Mouse (Mus musculus): ENCODE results near the gene Atp5s. TPM values are rescaled to one million over a fixed set of nuclear protein-coding genes. Genes with fewer than 3 reads are reported as not detected.

Atp5s gene
- polyA plus RNA-seq, 1 experiment from 2014 or later, result 20.6 TPM

DNA sequence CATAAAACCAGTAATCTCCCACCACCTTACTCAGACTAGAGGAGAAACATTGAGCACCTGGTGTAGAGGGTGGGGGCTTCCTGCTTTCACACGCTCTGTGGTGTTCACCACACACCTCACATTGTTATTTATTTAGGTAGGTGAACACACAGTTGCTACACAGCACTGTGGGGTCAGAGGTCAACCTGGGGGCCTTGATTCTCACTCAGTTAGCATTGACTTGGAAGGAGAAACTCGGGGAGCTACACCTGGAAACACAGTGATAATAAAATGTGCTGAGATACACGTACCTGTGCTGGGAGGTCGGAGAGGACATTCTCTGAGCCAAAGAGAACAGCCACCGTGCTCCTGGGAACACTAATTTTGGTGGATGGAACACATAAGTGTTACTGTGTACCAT lies 63.6 kb downstream of the Atp5s start:
- DNase-seq (ENCODE audit: low spot score) (no peak), ATAC-seq (ENCODE audit: low FRiP score, low TSS enrichment) (no peak)
- H3K4me1 ChIP-seq (replicated peaks; ENCODE audit: control insufficient read depth, insufficient read depth), result no peaks in the 10 kb centered on the region
- no peak overlapping the region for H3K4me3 ChIP-seq (ENCODE audit: low read depth, low read length)
- no peaks in the 10 kb centered on the region for H3K36me3 ChIP-seq (ENCODE audit: control insufficient read depth, insufficient read depth, low read length)
- no peak overlapping the region for H3K9ac ChIP-seq (ENCODE audit: low read length)
- no peaks in the 10 kb centered on the region for H3K27me3 ChIP-seq (ENCODE audit: control insufficient read depth, insufficient read depth, low read length)
- TF ChIP-seq CTCF (IDR thresholded peaks at IDR 0.05; ENCODE audit: low read depth) (no peak), EP300 (optimal IDR thresholded peaks at IDR 0.05) (no peak)
- H3K4me2 ChIP-seq (replicated peaks; ENCODE audit: low read depth), result no peak overlapping the region
- WGBS, result 76% methylated on average over 5 of the region's 5 CpGs
- H3K9me3 ChIP-seq (ENCODE audit: control insufficient read depth, low read length), result no peaks in the 10 kb centered on the region
- no peak overlapping the region for H3K27ac ChIP-seq (replicated peaks)

- no peak overlapping the region for H3K27ac ChIP-seq (replicated peaks)
- peak overlapping the region; percentile 96 for H3K4me2 ChIP-seq (replicated peaks; ENCODE audit: low read depth)
- H3K36me3 ChIP-seq (ENCODE audit: control insufficient read depth, insufficient read depth, low read length), result no peaks in the 10 kb centered on the region
- H3K9me3 ChIP-seq (ENCODE audit: control insufficient read depth, low read length), result no peaks in the 10 kb centered on the region
- TF ChIP-seq CTCF (IDR thresholded peaks at IDR 0.05; ENCODE audit: low read depth), result no peak
- TF ChIP-seq EP300 (optimal IDR thresholded peaks at IDR 0.05), result no peak
- WGBS, result 41% methylated on average over 27 of the region's 27 CpGs
- H3K27me3 ChIP-seq (ENCODE audit: control insufficient read depth, insufficient read depth, low read length), result no peaks in the 10 kb centered on the region
- ATAC-seq (ENCODE audit: low FRiP score, low TSS enrichment) (peak; percentile 59), DNase-seq (ENCODE audit: low spot score) (no peak)
- peak overlapping the region; percentile 55 for H3K4me3 ChIP-seq (ENCODE audit: low read depth, low read length)
- H3K4me1 ChIP-seq (replicated peaks; ENCODE audit: control insufficient read depth, insufficient read depth), result no peaks in the 10 kb centered on the region
- peak overlapping the region; percentile 52 for H3K9ac ChIP-seq (ENCODE audit: low read length)
Measured at GRCm38 (mm10) chr12:69789766-69790529, 65.2 kb downstream of the Atp5s start.

- H3K9ac ChIP-seq (ENCODE audit: low read length), result peak within 1 kb of the TSS; percentile 52
- no peaks in the 10 kb centered on the region for H3K9me3 ChIP-seq (ENCODE audit: control insufficient read depth, low read length)
- peak within 1 kb of the TSS; percentile 96 for H3K4me2 ChIP-seq (replicated peaks; ENCODE audit: low read depth)
- TF ChIP-seq EP300 (optimal IDR thresholded peaks at IDR 0.05), result no peak
- TF ChIP-seq CTCF (IDR thresholded peaks at IDR 0.05; ENCODE audit: low read depth), result no peak
- H3K27me3 ChIP-seq (ENCODE audit: control insufficient read depth, insufficient read depth, low read length), result no peaks in the 10 kb centered on the region
- ATAC-seq (ENCODE audit: low FRiP score, low TSS enrichment), result peak; percentile 91
- H3K36me3 ChIP-seq (ENCODE audit: control insufficient read depth, insufficient read depth, low read length), result no peaks in the 10 kb centered on the region
- H3K27ac ChIP-seq (replicated peaks), result no peak within 1 kb of the TSS
- 1% methylated on average over 45 of the region's 45 CpGs for WGBS
- H3K4me1 ChIP-seq (replicated peaks; ENCODE audit: control insufficient read depth, insufficient read depth), result no peaks in the 10 kb centered on the region
- DNase-seq (ENCODE audit: low spot score), result peak; percentile 69
- peak within 1 kb of the TSS; percentile 55 for H3K4me3 ChIP-seq (ENCODE audit: low read depth, low read length)
Measured at GRCm38 (mm10) chr12:69790530-69791505, 66.1 kb downstream of the Atp5s start, which contains the start of gene Cdkl1. TSS of gene Cdkl1 (minus strand) at chr12:69791267.

MicroRNA genes within 50 kb of the gene (microRNA counts, 519-probe panel; counts per million panel counts)
- microRNA mmu-miR-681, result not detected

Small RNAs within 50 kb of the gene (microRNA-seq; reads per million reads assigned to microRNA genes)
- not detected for gene Mir681

Other genes with a start within 250 kb of the Atp5s start
- 24.4 and 24.7 TPM in 2 replicates for gene Vcpkmt, start 141.9 kb upstream of the Atp5s start, polyA plus RNA-seq (2015; fragmentation: Nextera tagmentation; extraction: Ambion mirVana)
- gene Sos2, start 43.1 kb upstream of the Atp5s start, polyA plus RNA-seq (2015; fragmentation: Nextera tagmentation; extraction: Ambion mirVana), result 5.4 and 6.0 TPM in 2 replicates
- gene L2hgdh, start 77 bp upstream of the Atp5s start, polyA plus RNA-seq (2015; fragmentation: Nextera tagmentation; extraction: Ambion mirVana), result 11.5 and 12.3 TPM in 2 replicates
- gene Cdkl1, start 66.3 kb downstream of the Atp5s start, polyA plus RNA-seq (2015; fragmentation: Nextera tagmentation; extraction: Ambion mirVana), result 2.0 and 2.3 TPM in 2 replicates
- gene Atl1, start 167.7 kb downstream of the Atp5s start, polyA plus RNA-seq (2015; fragmentation: Nextera tagmentation; extraction: Ambion mirVana), result 3.8 and 4.3 TPM in 2 replicates
- 12.4 and 13.1 TPM in 2 replicates for gene Map4k5, start 168.2 kb downstream of the Atp5s start, polyA plus RNA-seq (2015; fragmentation: Nextera tagmentation; extraction: Ambion mirVana)